21 mouse cellular contexts compared by ENCODE assay signal in genomic region chr10:75430633-75431032, GRCm38 (mm10). TPM values are rescaled to one million over a fixed set of nuclear protein-coding genes. Genes with fewer than 3 reads are reported as not detected.
DNase-seq lines count a peak whose midpoint lies in the region; ATAC-seq lines count a peak whose summit lies in the region.
"Had no signal": no experiment of that assay in that cellular context is flagged by ENCODE, and none has a peak within 500 bp of the region (broad histone marks: within the 10 kb centered on the region; RNA-seq: fewer than 3 reads in every experiment).

No protein-coding gene starts in this region.

- peak; percentile 37; the same call in 1 of the 2 replicates for ATAC-seq in neutrophil, adult 5-6 weeks (ENCODE audit: extremely low read depth, insufficient number of reproducible peaks, low FRiP score, poor library complexity, severe bottlenecking)
- ATAC-seq: activated CD4-positive, CD25-positive, alpha-beta regulatory T cell, adult 4 months; CD4-positive, CD25-positive, alpha-beta regulatory T cell, adult 4 months; forebrain, embryonic 14.5 days; forebrain, postnatal 0 days; hindbrain, embryonic 16.5 days had no signal

- DNase-seq in kidney, adult 18-20 months: peak; percentile 2
- no peak for DNase-seq in kidney, adult 11 months
- peak; percentile 51 to 54 for DNase-seq in spleen, postnatal 36 days (ENCODE audit: low spot score in 2 of 2)
- no peak for DNase-seq in spleen, postnatal 4 days (ENCODE audit: low spot score in 2 of 2)
- no peak for DNase-seq in cerebellum, adult 11 months
- DNase-seq in layer of hippocampus, adult 11-12 months (ENCODE audit: low spot score): no peak
- DNase-seq: adrenal gland, adult 8-10 months; adrenal gland, postnatal 25 days; cerebellum, adult 9-11 months; cerebellum, postnatal 25 days; forebrain, postnatal 0 days; gastrocnemius, adult 2 months; gastrocnemius, postnatal 14 days; heart, adult 18-20 months; heart, postnatal 10 days; heart, postnatal 36 days had no signal

RNA-seq across cellular contexts. Expression of gene Upb1, which starts 29.7 kb away (rescaled TPM):
- total RNA-seq in neutrophil, adult 5-6 weeks (2017): 1.0 and 2.3 TPM in 2 replicates
- total RNA-seq: gastrocnemius, adult 2 months had no signal

Comparison
In these comparisons a context has a peak if more than half of its experiments do, and no peak if none do; other contexts are left out.
1. DNase-seq: peak in kidney, adult 18-20 months (single experiment) and spleen, postnatal 36 days (2 of 2); none in kidney, adult 11 months (single experiment), spleen, postnatal 4 days (0 of 2), cerebellum, adult 11 months (single experiment) and layer of hippocampus, adult 11-12 months (single experiment).